Mouse (Mus musculus) embryonic facial prominence, embryonic 15.5 days (tissue): ENCODE data around the gene Amdhd1. TPM values are rescaled to one million over a fixed set of nuclear protein-coding genes. Genes with fewer than 3 reads are reported as not detected.

ENCODE experiments used
- ATAC-seq: fragments of 200-750 bp; cut with Nextera tagmentation; 2 replicates; pipeline ENCODE4 v1.8.0; 2017; ENCODE audit warnings: low read depth, moderate TSS enrichment; ENCODE audit not compliant: insufficient number of reproducible peaks, low FRiP score, low TSS enrichment
- H3K27ac ChIP-seq: fragments of 300-500 bp; sonication (generic); replicated peaks from 2 replicates; pipeline ENCODE4 v1.5.1; 2015; ENCODE audit warnings: mild to moderate bottlenecking, inconsistent platforms
- H3K27me3 ChIP-seq: fragments of 300-500 bp; sonication (generic); 2 replicates; pipeline ENCODE4 v1.6.1; 2015; ENCODE audit warnings: inconsistent platforms
- H3K36me3 ChIP-seq: fragments of 300-500 bp; sonication (generic); 2 replicates; pipeline ENCODE4 v1.6.1; 2015; ENCODE audit warnings: mild to moderate bottlenecking, inconsistent platforms
- H3K4me1 ChIP-seq: fragments of 300-500 bp; sonication (generic); 2 replicates; pipeline ENCODE4 v1.6.1; 2015; ENCODE audit warnings: inconsistent platforms
- H3K4me2 ChIP-seq: fragments of 300-500 bp; sonication (generic); replicated peaks from 2 replicates; pipeline ENCODE4 v1.6.1; 2015; ENCODE audit warnings: mild to moderate bottlenecking, inconsistent platforms
- H3K4me3 ChIP-seq: fragments of 300-500 bp; sonication (generic); replicated peaks from 2 replicates; pipeline ENCODE4 v1.5.1; 2015; ENCODE audit warnings: mild to moderate bottlenecking, inconsistent platforms
- H3K9ac ChIP-seq: fragments of 300-500 bp; sonication (generic); 2 replicates; pipeline ENCODE4 v1.6.1; 2015; ENCODE audit warnings: inconsistent platforms
- H3K9me3 ChIP-seq: fragments of 300-500 bp; sonication (generic); replicated peaks from 2 replicates; pipeline ENCODE4 v1.6.1; 2016; ENCODE audit warnings: inconsistent platforms
- WGBS: fragments of 180-500 bp; shearing (Covaris S2); methylation state at CpG from one replicate; pipeline ENCODE4 v1.1.7; 2015; 5-methylcytosine and 5-hydroxymethylcytosine counted together
- polyA plus RNA-seq: library from polyadenylated mRNA; unstranded; fragments of >200 nt; fragmentation: Nextera tagmentation; extraction: Ambion mirVana; gene quantifications from 2 replicates; pipeline ENCODE4 v1.2.1, GENCODE M21; 2015

The Amdhd1 gene
- polyA plus RNA-seq, 1 experiment from 2014 or later = 0.29 TPM

DNA sequence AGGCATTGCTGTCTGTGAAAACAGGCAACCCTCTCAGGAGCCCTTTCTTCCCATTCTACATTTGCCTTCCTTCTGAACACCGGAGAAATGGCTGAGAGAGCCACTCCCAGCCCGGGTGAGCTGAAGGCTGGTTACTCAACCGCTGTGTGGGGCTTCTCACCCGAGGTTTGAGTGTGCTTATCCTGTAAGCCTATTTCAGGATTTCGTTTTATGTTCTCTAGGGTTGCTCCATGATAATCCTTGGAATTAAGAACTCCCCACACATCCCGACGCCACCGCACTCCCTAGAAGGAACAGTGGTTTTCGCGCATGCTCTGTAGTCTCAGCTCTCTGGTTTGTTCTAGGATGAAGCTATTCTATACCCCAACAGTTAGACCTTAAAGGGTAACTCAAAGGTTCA is 38.5 kb downstream of the Amdhd1 start:
- ATAC-seq = no peak
- H3K27me3 ChIP-seq = no peaks in the 10 kb centered on the region
- no peak overlapping the region for H3K9ac ChIP-seq
- WGBS = 64% methylated on average over 10 of the region's 10 CpGs
- no peak overlapping the region for H3K27ac ChIP-seq
- no peaks in the 10 kb centered on the region for H3K9me3 ChIP-seq
- no peaks in the 10 kb centered on the region for H3K36me3 ChIP-seq
- peak overlapping the region; percentile 15; the same call in 1 of the 2 replicates for H3K4me2 ChIP-seq
- H3K4me3 ChIP-seq = no peak overlapping the region
- H3K4me1 ChIP-seq = no peaks in the 10 kb centered on the region; the same call in 1 of the 2 replicates

GRCm38 (mm10) chr10:93500864-93501263 is 39.0 kb downstream of the Amdhd1 start:
- Histone ChIP-seq H3K4me1 (no peaks in the 10 kb centered on the region; the same call in 1 of the 2 replicates), H3K36me3 (no peaks in the 10 kb centered on the region), H3K9me3 (no peaks in the 10 kb centered on the region), H3K9ac (no peak overlapping the region), H3K4me3 (no peak overlapping the region), H3K27ac (no peak overlapping the region), H3K4me2 (peak overlapping the region; percentile 15; the same call in 1 of the 2 replicates), H3K27me3 (no peaks in the 10 kb centered on the region)
- ATAC-seq = 0 out of 2 replicates have a peak, but pooled peaks have one; percentile 29
- 11% methylated on average over 10 of the region's 10 CpGs for WGBS

- no peaks in the 10 kb centered on the region for H3K27me3 ChIP-seq
Observed at GRCm38 (mm10) chr10:93490451-93490850, 49.4 kb downstream of the Amdhd1 start.

DNA sequence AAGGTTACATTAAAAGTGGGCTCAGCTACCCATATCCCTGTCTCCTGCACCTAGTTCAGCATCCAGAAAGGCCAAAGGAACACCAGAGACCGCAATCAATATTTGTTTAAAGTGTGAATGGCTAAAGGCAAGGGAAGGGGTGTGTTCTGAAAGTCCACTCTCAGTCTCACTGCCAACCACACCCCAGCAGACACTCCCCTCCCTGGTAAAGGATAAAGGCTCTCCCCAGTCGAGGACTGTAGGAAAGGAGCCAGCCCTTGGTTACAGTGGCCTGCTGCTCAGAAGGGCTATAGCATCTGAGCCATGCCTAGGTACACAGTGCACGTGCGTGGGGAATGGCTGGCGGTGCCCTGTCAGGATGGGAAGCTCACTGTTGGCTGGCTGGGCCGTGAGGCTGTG is 51.0 kb downstream of the Amdhd1 start:
- Histone ChIP-seq H3K4me1 (no peaks in the 10 kb centered on the region), H3K27ac (no peak overlapping the region), H3K4me2 (no peak overlapping the region), H3K36me3 (peaks cover 13% of the 10 kb centered on the region; the same call in 1 of the 2 replicates), H3K9me3 (no peaks in the 10 kb centered on the region), H3K4me3 (no peak overlapping the region), H3K9ac (no peak overlapping the region), H3K27me3 (no peaks in the 10 kb centered on the region)
- ATAC-seq = no peak
- WGBS = 73% methylated on average over 6 of the region's 6 CpGs

More at GRCm38 (mm10) chr10:93490451-93490850, 49.4 kb downstream of the Amdhd1 start:
- no peak overlapping the region for H3K4me2 ChIP-seq
- H3K9me3 ChIP-seq = no peaks in the 10 kb centered on the region
- no peak overlapping the region for H3K4me3 ChIP-seq
- no peak overlapping the region for H3K9ac ChIP-seq
- H3K36me3 ChIP-seq = 0 out of 2 replicates have a peak, but pooled peaks cover 3% of the 10 kb centered on the region
- H3K27ac ChIP-seq = no peak overlapping the region
- ATAC-seq = no peak
- WGBS = 44% methylated on average over 4 of the region's 4 CpGs
- H3K4me1 ChIP-seq = no peaks in the 10 kb centered on the region

GRCm38 (mm10) chr10:93488066-93488827 is 51.6 kb downstream of the Amdhd1 start, which contains the start of gene Hal:
TSS of gene Hal (plus strand) at chr10:93488768.
- H3K27me3 ChIP-seq = no peaks in the 10 kb centered on the region
- no peaks in the 10 kb centered on the region for H3K9me3 ChIP-seq
- no peak within 1 kb of the TSS for H3K4me2 ChIP-seq
- H3K9ac ChIP-seq = no peak within 1 kb of the TSS
- H3K36me3 ChIP-seq = peaks cover 16% of the 10 kb centered on the region; the same call in 1 of the 2 replicates
- H3K4me1 ChIP-seq = no peaks in the 10 kb centered on the region
- H3K27ac ChIP-seq = no peak within 1 kb of the TSS
- ATAC-seq = no peak
- H3K4me3 ChIP-seq = no peak within 1 kb of the TSS
- 56% methylated on average over 17 of the region's 17 CpGs for WGBS

GRCm38 (mm10) chr10:93486622-93487021 is 53.2 kb downstream of the Amdhd1 start:
- H3K36me3 ChIP-seq = peaks cover 33% of the 10 kb centered on the region
- H3K4me3 ChIP-seq = no peak overlapping the region
- H3K27ac ChIP-seq = no peak overlapping the region
- WGBS = 25% methylated on average over 4 of the region's 4 CpGs
- H3K4me2 ChIP-seq = no peak overlapping the region
- no peaks in the 10 kb centered on the region for H3K4me1 ChIP-seq
- H3K9me3 ChIP-seq = no peaks in the 10 kb centered on the region
- ATAC-seq = no peak
- H3K27me3 ChIP-seq = no peaks in the 10 kb centered on the region
- no peak overlapping the region for H3K9ac ChIP-seq

- Histone ChIP-seq H3K4me2 (no peak overlapping the region), H3K36me3 (peaks cover 47% of the 10 kb centered on the region), H3K27ac (no peak overlapping the region), H3K4me1 (no peaks in the 10 kb centered on the region), H3K27me3 (no peaks in the 10 kb centered on the region), H3K9ac (no peak overlapping the region), H3K9me3 (no peaks in the 10 kb centered on the region), H3K4me3 (no peak overlapping the region)
- ATAC-seq = 0 out of 2 replicates have a peak, but pooled peaks have one; percentile 31
- 80% methylated on average over 8 of the region's 8 CpGs for WGBS
Observed at GRCm38 (mm10) chr10:93485055-93485691, 54.7 kb downstream of the Amdhd1 start.

DNA sequence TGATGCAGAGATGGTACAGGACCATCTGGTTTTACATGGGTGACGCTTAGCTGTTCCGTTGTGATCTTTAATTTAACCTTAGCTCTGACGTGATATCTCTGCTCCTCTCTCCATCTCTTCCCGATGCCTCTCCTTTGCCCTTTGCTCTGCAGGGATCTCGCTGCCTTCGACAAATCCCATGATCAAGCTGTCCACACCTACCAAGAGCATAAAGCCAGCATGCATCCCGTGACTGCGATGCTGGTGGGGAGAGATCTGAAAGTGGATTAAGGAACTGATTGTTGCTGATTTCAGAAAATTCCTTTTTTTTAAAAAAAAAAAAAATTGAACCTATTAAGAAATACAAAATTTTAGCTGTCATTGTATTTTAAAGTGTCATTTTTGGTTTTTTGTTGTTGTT is 55.3 kb downstream of the Amdhd1 start:
- no peak for ATAC-seq
- H3K27ac ChIP-seq = no peak overlapping the region
- WGBS = 90% methylated on average over 8 of the region's 8 CpGs
- H3K9me3 ChIP-seq = no peaks in the 10 kb centered on the region
- H3K4me2 ChIP-seq = no peak overlapping the region
- no peaks in the 10 kb centered on the region for H3K27me3 ChIP-seq
- H3K36me3 ChIP-seq = peaks cover 54% of the 10 kb centered on the region
- no peaks in the 10 kb centered on the region for H3K4me1 ChIP-seq
- no peak overlapping the region for H3K9ac ChIP-seq
- H3K4me3 ChIP-seq = no peak overlapping the region

Other genes with a start within 250 kb of the Amdhd1 start
- gene Elk3, start 228.9 kb downstream of the Amdhd1 start, polyA plus RNA-seq = 31.5 and 31.9 TPM in 2 replicates
- 202 and 203 TPM in 2 replicates for gene Lta4h, start 86.6 kb downstream of the Amdhd1 start, polyA plus RNA-seq
- 0.63 and 3.4 TPM in 2 replicates for gene Hal, start 51.3 kb downstream of the Amdhd1 start, polyA plus RNA-seq
- 0.41 TPM in 2 replicates for gene Ccdc38, start 599 bp upstream of the Amdhd1 start, polyA plus RNA-seq
- gene Snrpf, start 49.7 kb upstream of the Amdhd1 start, polyA plus RNA-seq = 103 and 107 TPM in 2 replicates
- 1.1 TPM in 2 replicates for gene Ntn4, start 100.6 kb upstream of the Amdhd1 start, polyA plus RNA-seq